Mouse (Mus musculus) T-cell, adult 2 months (primary cell): ENCODE measurements at regions not wholly inside any gene's neighbourhood (a gene's known extent, or its start where the extent isn't known, plus 50 kb on each side); places are given as distances from the start of the nearest gene placed in this dataset.
"Not testable (repeated sequence)": the region's sequence is repeated elsewhere in the genome, so short reads cannot be mapped to it uniquely, and the experiment has no call there.

Experiments used
- DNase-seq: peaks from one replicate; pipeline ENCODE4 v3.0.0; 2022; ENCODE audit warnings: low spot score

GRCm38 (mm10) chr14:17560001-17560400 lies 100.1 kb upstream of the Thrb start:
- not testable (repeated sequence) for DNase-seq

GRCm38 (mm10) chr14:17567927-17568326 lies 92.1 kb upstream of the Thrb start:
- no peak for DNase-seq

GRCm38 (mm10) chr14:17569087-17569636 lies 90.9 kb upstream of the Thrb start:
- no peak for DNase-seq

- DNase-seq: no peak
These were observed 81.3 kb upstream of the Thrb start for GRCm38 (mm10) chr14:17578776-17579175.

- no peak for DNase-seq
These were observed 70.5 kb upstream of the Thrb start for GRCm38 (mm10) chr14:17589595-17589994.

GRCm38 (mm10) chr14:17599553-17599952 lies 60.5 kb upstream of the Thrb start:
- DNase-seq: no peak

- no peak for DNase-seq
These were observed 57.7 kb upstream of the Thrb start for GRCm38 (mm10) chr14:17602357-17602756.

GRCm38 (mm10) chr14:17606018-17606417 lies 54.0 kb upstream of the Thrb start:
- DNase-seq: no peak

- no peak for DNase-seq
These were observed 52.9 kb upstream of the Thrb start for GRCm38 (mm10) chr14:17607186-17607585.
